Mouse (Mus musculus) midbrain, embryonic 13.5 days (tissue): ENCODE data around the gene Dusp6. TPM values are rescaled to one million over a fixed set of nuclear protein-coding genes. Genes with fewer than 3 reads are reported as not detected.
A peak's percentile ranks its signal among the peaks of the same experiment; 100 is the strongest.

Experiments
- ATAC-seq: fragments of 200-750 bp; cut with Nextera tagmentation; 2 replicates; pipeline ENCODE4 v1.8.0; 2017; ENCODE audit warnings: mild to moderate bottlenecking, moderate TSS enrichment, moderate library complexity
- H3K27ac ChIP-seq: fragments of 300-500 bp; sonication (generic); 2 replicates; pipeline ENCODE4 v1.5.1; 2015; ENCODE audit warnings: inconsistent platforms, mild to moderate bottlenecking, moderate library complexity
- H3K27me3 ChIP-seq: fragments of 300-500 bp; sonication (generic); 2 replicates; pipeline ENCODE4 v1.6.1; 2015; ENCODE audit warnings: mild to moderate bottlenecking, inconsistent platforms
- H3K36me3 ChIP-seq: fragments of 300-500 bp; sonication (generic); 2 replicates; pipeline ENCODE4 v1.6.1; 2015; ENCODE audit warnings: mild to moderate bottlenecking, inconsistent platforms
- H3K4me1 ChIP-seq: fragments of 300-500 bp; sonication (generic); replicated peaks from 2 replicates; pipeline ENCODE4 v1.6.1; 2015; ENCODE audit warnings: inconsistent platforms
- H3K4me2 ChIP-seq: fragments of 300-500 bp; sonication (generic); replicated peaks from 2 replicates; pipeline ENCODE4 v1.6.1; 2015; ENCODE audit warnings: moderate library complexity, mild to moderate bottlenecking, inconsistent platforms
- H3K4me3 ChIP-seq: fragments of 300-500 bp; sonication (generic); replicated peaks from 2 replicates; pipeline ENCODE4 v1.5.1; 2015; ENCODE audit warnings: mild to moderate bottlenecking, inconsistent platforms
- H3K9ac ChIP-seq: fragments of 300-500 bp; sonication (generic); replicated peaks from 2 replicates; pipeline ENCODE4 v1.6.1; 2015; ENCODE audit warnings: mild to moderate bottlenecking, inconsistent platforms
- H3K9me3 ChIP-seq: fragments of 300-500 bp; sonication (generic); 2 replicates; pipeline ENCODE4 v1.6.1; 2016; ENCODE audit warnings: mild to moderate bottlenecking, inconsistent platforms
- WGBS: fragments of 180-500 bp; shearing (Covaris S2); methylation state at CpG from one replicate; pipeline ENCODE4 v1.1.7; 2015; 5-methylcytosine and 5-hydroxymethylcytosine counted together
- polyA plus RNA-seq: library from polyadenylated mRNA; unstranded; fragments of >200 nt; fragmentation: Nextera tagmentation; extraction: Ambion mirVana; gene quantifications from 2 replicates; pipeline ENCODE4 v1.2.1, GENCODE M21; 2015

The Dusp6 gene
- polyA plus RNA-seq, 1 experiment from 2014 or later: 21.8 TPM

DNA sequence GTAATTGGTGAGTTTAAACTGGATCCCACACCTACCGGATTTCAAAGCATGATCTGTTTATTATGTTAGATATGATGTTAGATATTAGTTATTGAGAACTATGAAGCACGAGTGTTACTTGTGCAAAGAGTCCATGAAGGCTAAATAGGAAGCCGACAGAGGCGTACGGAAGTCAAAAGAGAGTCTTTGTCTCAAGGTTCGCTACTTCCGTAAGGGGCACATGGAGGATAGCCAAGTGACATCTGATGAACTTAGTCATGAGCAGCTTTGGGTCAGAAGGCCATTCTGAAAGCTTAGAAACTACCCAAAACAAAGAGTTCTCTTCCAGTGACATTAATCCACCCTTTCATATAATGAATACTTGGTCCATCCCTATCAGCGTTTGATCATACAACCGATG is 27.9 kb upstream of the Dusp6 start:
- Histone ChIP-seq H3K27ac (no peak overlapping the region), H3K4me1 (0 out of 2 replicates have a peak, but pooled peaks cover 2% of the 10 kb centered on the region), H3K36me3 (no peaks in the 10 kb centered on the region), H3K4me3 (no peak overlapping the region), H3K9ac (no peak overlapping the region), H3K9me3 (no peaks in the 10 kb centered on the region), H3K4me2 (no peak overlapping the region), H3K27me3 (no peaks in the 10 kb centered on the region)
- no peak for ATAC-seq
- WGBS: 93% methylated on average over 9 of the region's 9 CpGs

DNA sequence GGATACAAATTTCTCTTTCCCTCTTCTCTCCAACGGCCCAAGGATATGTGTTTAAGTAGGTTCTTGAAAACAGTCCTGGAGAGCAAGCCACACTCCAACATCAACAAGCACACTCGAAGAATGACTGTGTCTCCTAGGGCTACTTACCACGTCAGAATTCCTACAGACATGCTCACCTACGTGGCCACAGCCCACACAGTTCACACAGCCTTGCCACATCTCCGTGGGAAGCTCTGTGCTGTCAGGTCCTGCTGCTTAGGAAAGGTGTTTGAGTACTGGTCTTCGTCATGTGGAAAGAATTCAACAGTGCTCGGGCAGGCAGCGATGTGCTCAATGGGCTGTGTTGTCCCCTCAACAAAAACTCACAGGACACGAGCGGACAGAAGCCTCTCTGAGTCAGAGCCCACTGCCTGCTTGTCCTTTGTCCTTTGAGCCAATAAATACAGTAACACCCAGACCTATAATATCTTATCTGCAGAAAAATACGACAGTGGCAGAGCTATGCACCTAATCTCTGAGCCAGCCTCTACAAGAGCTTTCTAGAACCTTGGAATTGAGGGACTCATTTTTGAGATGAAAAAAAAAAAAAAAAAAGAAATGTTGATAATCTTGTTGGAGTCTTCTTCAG is 25.7 kb upstream of the Dusp6 start:
- no peaks in the 10 kb centered on the region for H3K9me3 ChIP-seq
- H3K9ac ChIP-seq: no peak overlapping the region
- H3K4me3 ChIP-seq: no peak overlapping the region
- no peak for ATAC-seq
- H3K4me2 ChIP-seq: no peak overlapping the region
- H3K36me3 ChIP-seq: no peaks in the 10 kb centered on the region
- WGBS: 84% methylated on average over 11 of the region's 11 CpGs
- no peaks in the 10 kb centered on the region for H3K27me3 ChIP-seq
- H3K27ac ChIP-seq: no peak overlapping the region
- 0 out of 2 replicates have a peak, but pooled peaks cover 2% of the 10 kb centered on the region for H3K4me1 ChIP-seq

DNA sequence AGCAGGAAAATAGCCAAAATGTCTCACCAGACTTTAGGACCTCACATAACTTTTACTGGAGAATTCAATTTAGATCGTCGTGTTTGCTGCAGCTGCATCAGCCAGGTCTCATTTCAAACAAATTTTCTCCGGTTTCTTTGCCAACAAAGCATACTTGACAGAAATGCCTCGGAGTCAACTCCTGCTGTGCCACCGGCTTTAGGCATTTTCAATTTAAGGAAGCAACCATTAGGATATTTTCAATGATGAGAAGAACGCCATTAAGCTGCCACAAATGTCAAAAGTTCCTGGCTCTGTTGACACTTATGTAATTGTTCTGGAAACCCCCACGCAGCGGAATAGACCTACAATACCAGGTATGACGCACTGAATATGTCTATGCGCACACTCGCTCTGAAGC is 24.5 kb upstream of the Dusp6 start:
- Histone ChIP-seq H3K27me3 (no peaks in the 10 kb centered on the region), H3K9ac (no peak overlapping the region), H3K36me3 (no peaks in the 10 kb centered on the region), H3K4me1 (0 out of 2 replicates have a peak, but pooled peaks cover 2% of the 10 kb centered on the region), H3K9me3 (no peaks in the 10 kb centered on the region), H3K4me3 (no peak overlapping the region), H3K4me2 (no peak overlapping the region), H3K27ac (no peak overlapping the region)
- WGBS: 64% methylated on average over 11 of the region's 11 CpGs
- ATAC-seq: no peak

DNA sequence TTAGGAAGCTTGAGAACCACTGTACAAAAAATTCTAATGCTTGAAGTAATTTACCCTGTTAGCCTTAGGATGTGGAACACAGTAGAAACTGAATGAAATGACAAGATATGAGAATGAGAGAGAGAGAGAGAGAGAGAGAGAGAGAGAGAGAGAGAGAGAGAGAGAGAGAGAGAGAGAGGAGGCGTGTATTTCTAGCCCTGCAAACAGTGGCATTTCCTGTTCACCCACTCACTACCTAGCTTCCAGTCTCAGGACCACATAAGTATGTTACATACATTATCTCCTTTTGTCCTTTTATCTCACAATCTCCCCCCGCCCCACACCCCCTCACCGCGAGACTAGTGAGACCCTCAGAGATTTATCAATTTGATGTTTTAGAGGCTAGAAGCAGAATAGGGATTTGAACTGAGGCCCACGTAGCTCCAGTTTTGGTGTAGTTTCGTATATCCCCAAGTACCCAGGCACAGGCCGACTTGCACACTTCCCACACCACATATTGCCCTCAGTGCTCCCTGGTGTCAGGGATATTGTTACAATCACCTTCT is 21.7 kb upstream of the Dusp6 start:
- H3K4me2 ChIP-seq: no peak overlapping the region
- no peaks in the 10 kb centered on the region for H3K36me3 ChIP-seq
- 0 out of 2 replicates have a peak, but pooled peaks cover 3% of the 10 kb centered on the region for H3K4me1 ChIP-seq
- H3K27me3 ChIP-seq: no peaks in the 10 kb centered on the region
- no peak for ATAC-seq
- H3K27ac ChIP-seq: no peak overlapping the region
- H3K9ac ChIP-seq: no peak overlapping the region
- no peaks in the 10 kb centered on the region for H3K9me3 ChIP-seq
- 89% methylated on average over 7 of the region's 7 CpGs for WGBS
- no peak overlapping the region for H3K4me3 ChIP-seq

DNA sequence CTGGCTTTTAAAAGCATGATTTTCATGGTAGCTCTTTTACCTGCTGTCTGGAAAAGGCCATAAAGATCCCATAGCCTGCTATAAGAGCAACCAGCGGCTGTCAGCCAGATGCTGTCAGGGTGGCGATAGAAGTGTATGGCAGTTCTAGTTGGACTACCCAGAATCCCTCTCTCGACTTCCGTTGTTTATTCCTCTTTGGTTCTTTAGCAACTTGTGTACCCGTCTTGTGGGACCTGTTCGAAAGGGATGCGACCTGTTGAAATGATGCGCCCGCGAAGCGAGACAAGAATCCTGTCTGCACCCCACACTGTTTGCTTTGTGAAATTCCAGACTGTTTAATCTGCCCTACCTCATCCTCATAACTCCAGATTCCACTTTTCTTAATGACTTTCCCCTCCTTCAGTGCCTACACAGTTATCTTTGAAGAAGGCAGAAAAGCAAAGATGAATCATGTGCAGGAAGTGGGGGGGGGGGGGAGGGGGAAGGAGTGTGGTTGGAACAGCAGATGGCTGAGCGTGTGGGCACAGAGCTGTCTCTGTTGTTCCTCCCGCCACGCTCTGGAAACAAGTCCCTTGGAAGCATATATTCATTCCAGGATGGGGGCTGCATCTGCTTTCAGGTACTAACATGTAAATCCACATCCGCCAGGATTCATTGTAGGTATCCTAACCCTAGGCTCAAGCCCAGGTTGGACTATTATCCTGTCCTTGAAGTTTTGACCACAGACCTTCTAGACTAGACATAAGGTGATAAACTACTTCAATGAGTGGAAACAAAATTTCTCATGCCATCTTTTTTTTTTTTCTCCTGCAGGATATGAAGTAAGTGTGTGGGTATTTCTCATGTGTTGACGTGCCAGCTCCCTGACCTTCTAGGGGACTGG is 21.0 kb upstream of the Dusp6 start:
- no peak overlapping the region for H3K4me3 ChIP-seq
- WGBS: 87% methylated on average over 16 of the region's 16 CpGs
- no peaks in the 10 kb centered on the region for H3K27me3 ChIP-seq
- H3K9me3 ChIP-seq: no peaks in the 10 kb centered on the region
- H3K9ac ChIP-seq: no peak overlapping the region
- no peak overlapping the region for H3K27ac ChIP-seq
- H3K4me2 ChIP-seq: no peak overlapping the region
- H3K4me1 ChIP-seq: 0 out of 2 replicates have a peak, but pooled peaks cover 5% of the 10 kb centered on the region
- H3K36me3 ChIP-seq: no peaks in the 10 kb centered on the region
- no peak for ATAC-seq

DNA sequence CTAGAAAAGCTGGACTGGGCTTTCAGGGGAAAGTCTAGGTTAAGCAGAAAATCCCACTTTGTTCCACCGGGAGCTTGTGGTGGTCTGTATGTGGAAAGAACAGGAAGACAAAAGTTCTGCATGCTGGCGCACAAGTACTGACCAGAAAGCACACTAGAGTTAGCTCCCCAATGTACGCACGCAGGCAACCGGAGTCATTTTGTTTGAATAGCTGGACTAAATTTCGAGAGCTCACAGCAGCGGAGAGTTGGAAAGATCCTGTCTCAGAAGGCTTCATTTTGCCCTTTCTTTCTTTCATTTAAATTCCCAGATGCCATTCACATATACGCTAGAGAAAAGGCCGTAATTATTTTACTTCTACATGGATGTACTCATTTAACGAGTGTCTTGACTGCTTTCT is 20.3 kb upstream of the Dusp6 start:
- Histone ChIP-seq H3K27me3 (no peaks in the 10 kb centered on the region), H3K4me2 (no peak overlapping the region), H3K36me3 (no peaks in the 10 kb centered on the region), H3K9ac (no peak overlapping the region), H3K4me3 (no peak overlapping the region), H3K4me1 (0 out of 2 replicates have a peak, but pooled peaks cover 5% of the 10 kb centered on the region), H3K9me3 (no peaks in the 10 kb centered on the region), H3K27ac (no peak overlapping the region)
- no peak for ATAC-seq
- WGBS: 83% methylated on average over 10 of the region's 10 CpGs

DNA sequence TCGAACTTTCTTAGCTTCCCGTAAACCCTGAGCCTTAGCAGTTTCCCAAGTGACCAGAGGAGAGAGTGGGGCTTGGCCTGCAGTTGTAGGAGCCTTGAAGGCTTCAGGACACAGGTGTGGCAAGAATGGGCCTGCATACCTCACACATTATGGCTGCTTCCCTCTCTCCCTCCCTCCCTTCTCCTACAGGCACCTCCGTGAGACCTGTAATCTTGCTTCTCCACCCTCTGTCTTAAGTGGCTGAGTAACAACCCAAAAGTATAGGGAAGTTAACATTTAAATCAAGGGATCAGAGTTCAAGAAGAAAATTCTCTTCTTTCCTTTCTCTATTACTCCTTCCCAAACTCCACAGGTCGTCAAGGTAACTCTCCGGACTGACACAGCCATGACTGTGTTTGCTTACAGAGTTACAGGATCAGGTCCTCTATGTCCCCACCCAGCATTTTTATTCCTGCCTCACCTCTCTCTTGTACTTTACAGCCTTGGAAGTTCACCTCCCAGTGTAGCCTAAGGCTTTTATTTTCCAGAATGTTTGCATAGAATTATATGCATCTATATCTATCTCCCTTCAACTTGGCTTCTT is 19.0 kb upstream of the Dusp6 start:
- Histone ChIP-seq H3K36me3 (no peaks in the 10 kb centered on the region), H3K27me3 (no peaks in the 10 kb centered on the region), H3K4me1 (0 out of 2 replicates have a peak, but pooled peaks cover 3% of the 10 kb centered on the region), H3K27ac (no peak overlapping the region), H3K9ac (no peak overlapping the region), H3K4me3 (no peak overlapping the region), H3K4me2 (no peak overlapping the region), H3K9me3 (no peaks in the 10 kb centered on the region)
- ATAC-seq: no peak
- WGBS: 78% methylated on average over 5 of the region's 5 CpGs

DNA sequence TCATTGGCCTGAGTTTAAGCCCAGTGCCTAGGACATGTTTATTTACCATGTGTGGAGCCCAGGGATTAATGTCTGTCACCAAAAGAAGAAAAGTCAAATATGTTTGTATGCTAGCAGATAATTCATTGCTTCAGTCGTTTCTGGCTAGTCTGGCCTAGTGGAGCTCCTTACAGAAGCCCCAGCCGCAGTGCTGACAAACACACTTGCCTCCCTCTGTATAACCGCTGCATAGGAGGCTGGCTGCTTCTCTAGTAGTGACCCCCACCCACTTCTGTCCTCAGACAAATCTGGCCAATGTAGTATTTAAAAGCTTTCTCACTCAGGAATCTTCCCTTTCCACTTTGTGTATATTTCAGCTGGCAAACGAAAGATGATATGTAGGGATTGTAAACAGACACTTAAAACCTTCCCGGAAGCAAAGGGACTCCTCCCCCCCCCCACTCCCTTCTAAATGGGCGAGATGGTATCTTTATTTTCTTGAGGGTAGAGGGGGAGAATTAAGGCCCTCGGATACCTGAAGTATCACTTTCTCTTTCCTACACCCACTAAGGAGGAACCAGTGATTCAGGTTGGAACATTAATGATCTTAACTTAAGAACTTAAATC is 18.3 kb upstream of the Dusp6 start:
- no peak for ATAC-seq
- 0 out of 2 replicates have a peak, but pooled peaks cover 3% of the 10 kb centered on the region for H3K4me1 ChIP-seq
- no peak overlapping the region for H3K9ac ChIP-seq
- no peak overlapping the region for H3K4me2 ChIP-seq
- H3K36me3 ChIP-seq: no peaks in the 10 kb centered on the region
- H3K27me3 ChIP-seq: no peaks in the 10 kb centered on the region
- H3K27ac ChIP-seq: no peak overlapping the region
- WGBS: 66% methylated on average over 7 of the region's 7 CpGs
- H3K9me3 ChIP-seq: no peaks in the 10 kb centered on the region
- H3K4me3 ChIP-seq: no peak overlapping the region

DNA sequence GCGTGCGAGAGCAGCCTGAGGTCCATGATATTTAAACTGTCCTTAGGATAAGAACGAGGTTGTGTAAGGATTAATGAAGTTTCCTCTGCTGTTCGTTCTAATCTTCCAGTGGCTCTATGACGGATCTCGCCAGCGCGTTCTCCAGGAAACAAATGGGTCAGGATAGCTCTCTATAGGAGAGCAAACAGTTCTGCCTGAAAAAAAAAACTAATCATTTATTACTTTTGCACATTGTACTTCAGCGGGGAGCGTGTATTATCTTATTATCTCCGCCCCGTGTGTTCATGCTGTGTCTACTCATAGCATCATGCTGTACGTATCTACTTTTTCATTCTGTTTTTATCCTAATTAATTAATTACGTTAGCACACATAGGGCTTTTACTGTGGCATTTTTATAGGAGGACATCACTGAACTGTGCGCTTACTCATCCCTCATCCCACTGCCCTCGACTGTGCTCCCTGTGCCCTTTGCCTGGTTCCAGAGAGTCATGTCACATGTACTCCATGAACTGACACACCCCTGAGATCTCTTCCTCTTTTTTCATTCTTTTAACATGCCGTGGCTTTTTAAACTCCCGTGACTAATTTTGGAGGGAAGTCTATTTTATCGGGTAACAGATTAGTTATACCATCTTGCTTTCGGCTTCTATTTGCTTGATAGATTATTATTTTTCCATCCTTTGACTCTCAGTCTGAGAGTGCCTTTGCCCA is 16.1 kb upstream of the Dusp6 start:
- 72% methylated on average over 20 of the region's 20 CpGs for WGBS
- H3K4me1 ChIP-seq: 0 out of 2 replicates have a peak, but pooled peaks cover 3% of the 10 kb centered on the region
- no peak overlapping the region for H3K9ac ChIP-seq
- H3K4me3 ChIP-seq: no peak overlapping the region
- no peaks in the 10 kb centered on the region for H3K9me3 ChIP-seq
- H3K4me2 ChIP-seq: 0 out of 2 replicates have a peak overlapping the region, but pooled peaks have one; percentile 8
- no peaks in the 10 kb centered on the region for H3K36me3 ChIP-seq
- H3K27me3 ChIP-seq: 0 out of 2 replicates have a peak, but pooled peaks cover 5% of the 10 kb centered on the region
- H3K27ac ChIP-seq: no peak overlapping the region
- ATAC-seq: no peak

DNA sequence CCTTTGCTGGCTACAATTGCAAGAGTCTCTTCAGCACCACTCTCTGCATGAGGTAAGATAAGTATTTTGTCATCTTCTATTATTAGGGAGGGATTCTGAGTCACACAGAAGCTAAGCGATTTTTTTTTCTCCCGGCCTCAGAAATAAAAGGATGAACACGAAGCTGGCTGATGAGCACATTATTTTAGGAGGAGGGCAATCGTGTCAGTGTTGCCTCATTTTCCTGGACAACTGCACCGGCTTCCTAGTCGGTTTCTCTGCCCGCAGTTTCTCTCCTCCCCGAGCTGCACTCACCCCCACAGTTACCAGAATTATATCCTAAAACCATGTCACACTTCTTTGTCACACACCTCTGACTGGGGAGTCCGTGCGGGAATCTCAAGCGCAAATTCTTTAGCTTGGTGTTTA is 12.2 kb upstream of the Dusp6 start:
- Histone ChIP-seq H3K36me3 (no peaks in the 10 kb centered on the region), H3K4me2 (no peak overlapping the region), H3K9ac (no peak overlapping the region), H3K27me3 (0 out of 2 replicates have a peak, but pooled peaks cover 6% of the 10 kb centered on the region), H3K27ac (no peak overlapping the region), H3K9me3 (no peaks in the 10 kb centered on the region), H3K4me3 (no peak overlapping the region), H3K4me1 (0 out of 2 replicates have a peak, but pooled peaks cover 3% of the 10 kb centered on the region)
- ATAC-seq: no peak
- 79% methylated on average over 11 of the region's 11 CpGs for WGBS

DNA sequence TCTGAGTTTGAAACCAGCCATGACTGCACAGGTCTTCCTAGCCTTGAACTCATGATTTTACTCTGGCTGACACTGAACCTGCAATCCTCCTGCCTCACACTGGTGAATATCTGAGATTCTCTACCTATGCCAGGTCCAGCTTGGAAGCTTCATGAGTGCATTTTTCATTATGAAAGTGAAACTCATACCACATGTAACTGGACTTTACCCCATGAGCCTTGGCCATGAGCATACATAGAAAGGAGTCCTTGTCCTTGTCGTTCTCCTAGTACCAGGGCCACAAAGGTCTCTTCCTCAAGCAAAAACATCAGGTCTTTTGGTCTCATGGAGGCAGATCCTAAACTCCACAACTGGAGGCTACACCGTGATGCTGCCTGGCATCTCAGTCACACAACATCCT is 9.6 kb upstream of the Dusp6 start:
- H3K9me3 ChIP-seq: no peaks in the 10 kb centered on the region
- no peak overlapping the region for H3K9ac ChIP-seq
- no peak overlapping the region for H3K27ac ChIP-seq
- no peaks in the 10 kb centered on the region for H3K4me1 ChIP-seq
- 0 out of 2 replicates have a peak, but pooled peaks cover 6% of the 10 kb centered on the region for H3K27me3 ChIP-seq
- H3K36me3 ChIP-seq: no peaks in the 10 kb centered on the region
- WGBS: 91% methylated on average over 2 of the region's 2 CpGs
- H3K4me2 ChIP-seq: no peak overlapping the region
- no peak for ATAC-seq
- no peak overlapping the region for H3K4me3 ChIP-seq
